Mouse (Mus musculus) thymus, postnatal 4 days (tissue): ENCODE results near the gene Atp10b.
"Not testable (repeated sequence)": the region's sequence is repeated elsewhere in the genome, so short reads cannot be mapped to it uniquely, and the experiment has no call there.

ENCODE experiments used
- DNase-seq: peaks from one replicate; pipeline ENCODE4 v3.0.0; 2021

Atp10b gene

DNA sequence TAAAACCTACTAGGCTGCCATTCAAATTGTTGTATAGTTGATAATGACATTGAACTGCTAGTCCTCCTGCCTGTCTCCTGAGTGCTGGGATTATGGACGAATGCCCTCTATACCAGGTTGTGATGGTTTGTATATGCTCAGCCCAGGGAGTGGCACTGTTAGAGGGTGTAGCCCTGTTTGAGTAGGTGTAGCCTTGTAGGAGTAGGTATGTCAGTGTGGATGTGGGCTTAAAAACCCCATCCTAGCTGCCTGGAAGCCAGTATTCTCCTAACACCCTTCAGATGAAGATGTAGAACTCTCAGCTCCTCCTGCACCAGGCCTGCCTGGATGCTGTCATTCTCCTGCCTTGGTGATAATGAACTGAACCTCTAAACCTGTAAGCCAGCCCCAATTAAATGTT, at the start of gene Atp10b:
Gene Atp10b, plus strand, starts transcription at position 301 of the 400 bp plus-strand sequence.
- no peak for DNase-seq

DNA sequence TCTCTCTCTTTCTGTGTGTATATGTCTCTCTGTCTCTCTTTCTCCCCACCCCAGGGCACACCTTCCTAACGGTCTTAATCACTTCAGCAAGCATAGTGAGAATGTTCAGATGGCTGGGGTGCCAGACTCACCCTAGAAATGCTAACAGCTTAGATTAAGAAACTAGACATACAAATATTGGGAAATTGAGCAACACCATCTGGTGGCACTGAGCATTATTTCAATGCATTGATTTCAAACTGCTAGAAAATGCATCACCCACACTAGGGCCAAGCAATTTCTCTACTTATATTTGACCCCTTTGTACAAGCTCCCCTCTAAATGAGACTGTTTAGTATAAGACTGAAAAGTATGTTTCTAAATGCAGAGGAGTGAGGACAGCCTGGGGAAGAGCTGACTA, 48.3 kb upstream of the Atp10b start:
- no peak for DNase-seq

DNA sequence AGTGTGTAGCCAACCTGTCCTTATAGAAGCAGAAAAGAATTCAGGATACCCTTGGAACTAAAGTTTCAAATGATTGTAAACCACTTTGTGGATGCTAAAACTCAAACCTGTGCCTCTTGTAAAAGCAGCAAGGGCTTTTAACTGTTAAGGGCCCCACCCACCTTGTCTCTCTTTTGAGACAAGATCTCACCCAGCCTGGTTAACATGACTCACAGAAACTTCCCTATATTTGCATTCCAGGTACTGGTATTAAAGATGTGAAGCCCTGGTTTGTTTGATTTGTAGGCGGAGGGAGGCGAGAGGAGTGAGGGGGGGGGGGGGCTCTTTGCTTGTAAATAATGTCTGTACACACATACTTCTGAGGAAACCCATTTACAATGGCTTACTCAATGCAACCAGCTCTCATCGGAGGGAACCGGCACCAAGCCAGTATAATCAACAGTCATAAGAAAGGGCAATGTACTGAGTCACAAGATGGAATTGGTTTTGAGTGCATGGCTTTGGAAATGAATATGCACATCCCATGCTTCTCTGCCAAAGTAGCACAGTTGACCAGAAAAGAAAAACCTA, 23.7 kb upstream of the Atp10b start:
- no peak for DNase-seq

GRCm38 (mm10) chr11:43126573-43126972, 23.1 kb upstream of the Atp10b start:
- not testable (repeated sequence) for DNase-seq

DNA sequence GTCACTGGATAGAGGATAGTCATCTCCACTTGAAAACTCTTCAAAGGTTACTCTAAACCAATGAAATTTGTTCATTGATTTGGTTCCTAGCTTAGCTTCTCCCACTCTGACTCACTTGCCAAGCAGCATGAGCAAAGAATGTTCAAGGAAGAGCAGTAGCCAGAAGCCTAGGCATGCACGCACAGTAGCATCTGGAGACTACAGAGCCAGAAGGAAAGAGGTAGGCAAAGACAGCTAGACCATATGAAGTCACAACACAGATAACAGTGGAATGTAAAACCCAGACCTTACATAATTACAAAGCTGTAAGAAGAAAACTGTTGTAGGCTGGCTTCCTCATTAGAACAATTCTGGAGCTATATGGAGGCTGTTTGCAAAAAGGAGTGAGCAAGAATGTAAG, 8.4 kb upstream of the Atp10b start:
- no peak for DNase-seq

DNA sequence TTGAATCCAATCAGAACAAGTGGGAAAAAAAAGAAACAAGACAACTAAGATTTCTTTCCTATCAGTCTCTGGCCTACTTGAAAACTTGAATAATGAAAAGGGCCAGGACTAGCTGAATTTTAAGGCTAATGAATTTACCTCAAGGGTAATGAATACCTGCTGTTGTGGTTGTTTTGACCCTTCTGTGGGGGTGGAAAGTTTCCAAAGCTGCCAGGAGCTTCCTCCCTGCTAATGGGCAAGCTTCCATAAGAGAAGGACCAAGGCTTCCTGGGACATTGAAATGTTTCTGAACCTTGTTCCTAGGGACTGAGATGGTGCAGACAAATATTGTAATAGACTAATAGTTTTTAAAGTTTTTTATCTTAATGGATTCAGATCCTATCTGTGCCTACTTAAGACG, 6.9 kb upstream of the Atp10b start:
- DNase-seq: no peak

GRCm38 (mm10) chr11:43144178-43144577, 5.5 kb upstream of the Atp10b start:
- no peak for DNase-seq

GRCm38 (mm10) chr11:43144882-43145281, 4.8 kb upstream of the Atp10b start:
- DNase-seq: not testable (repeated sequence)

- no peak for DNase-seq
Measured at GRCm38 (mm10) chr11:43147380-43147779, 2.3 kb upstream of the Atp10b start.

- DNase-seq: no peak
Measured at GRCm38 (mm10) chr11:43148341-43148740, 1.3 kb upstream of the Atp10b start.

GRCm38 (mm10) chr11:43155004-43155403, 5.3 kb downstream of the Atp10b start:
- DNase-seq: no peak

- DNase-seq: no peak
Measured at GRCm38 (mm10) chr11:43155417-43155816, 5.7 kb downstream of the Atp10b start.

- no peak for DNase-seq
Measured at GRCm38 (mm10) chr11:43158814-43159213, 9.1 kb downstream of the Atp10b start.

- no peak for DNase-seq
Measured at GRCm38 (mm10) chr11:43160188-43160942, 10.7 kb downstream of the Atp10b start.

GRCm38 (mm10) chr11:43170601-43171000, 20.9 kb downstream of the Atp10b start:
- no peak for DNase-seq

DNA sequence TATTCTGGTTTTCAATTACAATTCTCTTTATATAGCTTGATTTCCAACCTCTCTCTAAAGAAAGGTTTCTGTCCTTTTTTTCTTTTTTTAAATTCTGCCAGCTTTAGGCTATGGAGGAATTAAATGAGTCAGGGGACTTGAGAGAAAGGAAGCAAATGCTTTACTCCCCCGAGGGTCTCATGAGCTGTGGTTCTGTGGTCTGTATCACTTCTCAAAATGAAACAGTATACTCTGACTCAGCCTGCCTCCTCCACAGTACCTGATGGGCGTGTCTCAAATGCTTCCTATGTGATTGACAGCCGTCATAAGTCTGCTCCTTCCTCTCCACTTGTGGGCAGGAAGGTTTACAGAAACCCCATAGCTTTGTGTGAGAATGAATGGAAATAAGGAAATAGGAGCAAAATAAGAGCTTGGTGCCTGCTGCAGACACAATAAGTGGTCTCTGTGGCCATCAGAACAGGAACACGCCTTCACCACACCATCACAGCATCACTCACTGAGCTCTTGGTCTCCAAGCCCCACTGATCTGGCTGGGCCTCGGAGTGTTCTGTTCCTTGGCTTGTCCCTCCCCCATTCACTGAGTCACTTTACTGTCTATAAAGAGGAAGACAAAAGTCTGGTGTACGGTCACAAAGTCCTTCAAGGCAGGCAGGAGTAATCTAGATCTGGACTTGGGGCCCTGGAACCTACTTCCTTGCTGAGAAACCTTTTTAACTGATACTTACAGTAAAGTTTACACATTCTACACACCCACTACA, 24.9 kb downstream of the Atp10b start:
- DNase-seq: no peak

DNA sequence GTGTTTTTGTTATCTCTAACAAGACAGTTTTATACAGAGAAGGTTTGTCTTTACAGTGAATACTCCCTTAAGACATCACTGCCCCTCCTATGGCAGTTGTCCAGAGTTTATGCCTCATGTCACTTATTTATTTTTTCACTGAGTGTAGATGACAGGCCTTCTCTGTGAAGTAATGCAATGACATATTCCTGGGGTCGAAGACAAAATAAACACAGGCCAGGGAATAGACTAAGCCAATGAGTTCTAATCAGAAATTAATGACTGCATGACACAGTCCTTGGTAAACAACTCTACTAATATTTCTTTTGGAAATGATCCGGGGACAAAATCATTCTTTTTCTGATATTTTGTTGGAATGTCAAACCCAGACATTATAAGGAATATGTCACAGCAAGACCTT, 32.7 kb downstream of the Atp10b start:
- DNase-seq: no peak

DNA sequence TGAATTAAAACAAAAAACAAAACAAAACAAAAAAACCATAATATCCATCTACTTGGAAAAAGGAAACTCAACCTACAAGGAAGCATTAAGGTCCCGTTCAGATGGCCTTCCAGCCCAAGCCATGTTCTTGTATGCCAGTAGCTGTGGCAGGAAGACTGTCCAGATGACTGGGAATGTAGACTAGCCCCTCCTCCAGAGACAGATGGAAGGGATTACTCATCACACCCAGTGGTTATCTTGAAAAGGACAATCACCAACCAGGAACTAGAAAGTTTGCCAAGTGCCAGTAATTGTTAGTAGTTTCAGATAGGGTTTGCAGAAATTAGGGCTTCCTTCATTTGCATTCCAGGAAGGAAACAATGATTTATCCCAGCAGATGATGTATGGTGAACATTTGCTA, 33.1 kb downstream of the Atp10b start:
- no peak for DNase-seq

- no peak for DNase-seq
Measured at GRCm38 (mm10) chr11:43183457-43183856, 33.8 kb downstream of the Atp10b start.

GRCm38 (mm10) chr11:43186291-43186690, 36.6 kb downstream of the Atp10b start:
- no peak for DNase-seq

GRCm38 (mm10) chr11:43189817-43190593, 40.3 kb downstream of the Atp10b start:
- no peak for DNase-seq

DNA sequence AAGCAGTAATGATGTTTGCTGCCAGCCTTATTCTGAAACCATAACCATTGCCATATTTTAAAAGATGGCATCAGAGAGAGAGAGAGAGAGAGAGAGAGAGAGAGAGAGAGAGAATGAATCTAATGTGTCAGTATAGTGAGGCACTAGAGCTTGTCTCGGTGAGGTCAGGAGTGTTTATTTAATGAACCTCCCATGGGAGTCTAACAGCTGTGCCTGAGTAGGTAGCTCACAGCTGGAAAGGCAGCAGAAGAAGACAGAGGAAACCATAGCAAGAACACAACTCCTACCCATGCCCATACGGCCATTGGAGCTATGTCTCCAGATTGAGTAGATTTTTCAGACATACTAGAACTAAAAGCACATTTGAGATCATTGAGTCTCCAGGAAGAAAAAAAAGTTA, 49.1 kb downstream of the Atp10b start:
- DNase-seq: no peak

GRCm38 (mm10) chr11:43199358-43199757, 49.7 kb downstream of the Atp10b start:
- DNase-seq: no peak
